Mouse (Mus musculus) cerebellum, postnatal 4 days (tissue): ENCODE results near the gene Asb17.
"Not testable (repeated sequence)": the region's sequence is repeated elsewhere in the genome, so short reads cannot be mapped to it uniquely, and the experiment has no call there.

Experiments used
- DNase-seq, 2 experiments: peaks; one replicate each; pipeline ENCODE4 v3.0.0; 2022; ENCODE audit warnings: low spot score in 2 of 2, mixed read lengths in 1 of 2

The Asb17 gene

DNA sequence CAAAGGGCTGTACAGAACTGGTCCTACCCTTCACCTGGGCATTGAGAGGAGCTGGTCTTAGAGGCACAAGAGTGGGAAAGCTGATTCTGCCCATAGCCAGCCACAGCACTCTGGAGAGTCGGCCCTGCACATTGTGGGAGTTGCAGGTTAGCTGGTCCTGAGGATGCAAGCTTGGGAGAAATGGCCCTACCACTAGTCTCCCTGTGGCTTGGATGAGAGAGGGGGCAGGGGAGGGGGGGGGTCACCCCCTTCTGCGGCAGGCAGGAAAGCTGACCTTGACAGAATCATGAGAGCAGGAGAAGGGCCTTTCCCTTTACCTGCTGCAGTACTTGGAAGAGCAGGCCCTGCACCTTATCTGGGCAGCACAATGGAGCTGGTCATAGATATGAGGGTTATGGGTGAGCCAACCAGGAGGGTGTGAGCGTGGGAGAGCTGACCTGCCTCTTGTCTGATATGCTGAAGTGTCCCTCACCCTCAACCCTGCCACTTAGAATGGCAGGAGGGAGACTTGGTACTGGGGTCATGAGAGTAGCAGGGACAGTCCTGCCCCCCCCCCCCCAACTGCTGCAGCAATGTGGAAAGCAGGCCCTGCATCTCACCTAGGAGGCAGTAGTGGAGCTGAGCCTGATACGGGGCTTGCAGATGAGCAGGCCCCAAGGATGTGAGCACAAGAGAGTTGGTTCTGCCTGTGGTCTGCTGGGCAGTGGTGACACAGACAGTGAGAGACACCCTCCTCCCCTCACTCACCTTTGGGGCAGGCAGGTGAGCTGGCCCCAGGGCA is 11.9 kb upstream of the Asb17 start:
- no peak for DNase-seq

DNA sequence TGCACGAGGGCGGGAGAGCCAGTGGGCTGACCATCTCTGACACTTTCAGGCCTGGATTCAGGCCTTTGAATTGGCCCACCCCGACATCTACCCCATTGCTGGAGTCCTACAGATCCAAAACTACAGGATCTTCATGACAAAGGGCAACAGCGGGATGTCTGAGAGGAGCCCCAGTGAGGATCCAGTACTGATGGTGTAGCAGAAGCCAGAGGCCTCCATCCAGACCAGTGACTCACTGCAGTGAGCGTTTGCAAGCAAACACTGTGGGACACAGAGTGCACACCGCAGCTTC is 11.4 kb upstream of the Asb17 start:
- DNase-seq = no peak

GRCm38 (mm10) chr3:153834071-153834470 is 9.9 kb upstream of the Asb17 start:
- DNase-seq = no peak

DNA sequence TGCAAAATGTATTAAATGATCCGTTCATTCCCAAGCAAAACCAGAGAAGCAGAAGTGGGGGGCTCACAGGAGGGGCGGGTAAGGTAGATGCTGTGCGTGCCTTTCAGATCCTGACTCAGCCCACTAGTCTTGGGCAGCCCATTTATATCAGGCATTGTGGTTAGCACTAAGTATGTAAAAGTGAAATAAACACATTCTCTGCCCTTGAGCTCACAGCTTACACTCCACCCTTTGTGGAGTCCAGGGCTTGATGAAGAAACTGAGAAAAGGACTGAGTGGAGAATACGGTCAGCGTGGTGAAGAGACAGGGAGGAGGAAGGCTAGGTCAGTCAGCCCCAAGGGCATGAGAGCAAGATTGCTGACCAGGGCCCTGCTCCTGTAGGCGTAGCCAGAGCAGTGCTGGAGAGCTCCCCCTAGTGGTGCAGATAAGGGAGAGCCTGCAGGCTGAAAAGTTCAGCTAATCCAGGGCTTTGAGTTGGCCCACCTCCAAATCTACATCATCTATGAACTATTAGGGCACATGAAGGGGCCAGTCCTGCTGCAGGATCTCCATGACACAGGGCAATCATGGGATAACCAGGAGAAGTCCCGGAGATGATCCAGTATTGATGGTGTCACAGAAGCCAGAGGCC is 8.4 kb upstream of the Asb17 start:
- peak in 1 of 2 experiments; percentile 66 for DNase-seq

DNA sequence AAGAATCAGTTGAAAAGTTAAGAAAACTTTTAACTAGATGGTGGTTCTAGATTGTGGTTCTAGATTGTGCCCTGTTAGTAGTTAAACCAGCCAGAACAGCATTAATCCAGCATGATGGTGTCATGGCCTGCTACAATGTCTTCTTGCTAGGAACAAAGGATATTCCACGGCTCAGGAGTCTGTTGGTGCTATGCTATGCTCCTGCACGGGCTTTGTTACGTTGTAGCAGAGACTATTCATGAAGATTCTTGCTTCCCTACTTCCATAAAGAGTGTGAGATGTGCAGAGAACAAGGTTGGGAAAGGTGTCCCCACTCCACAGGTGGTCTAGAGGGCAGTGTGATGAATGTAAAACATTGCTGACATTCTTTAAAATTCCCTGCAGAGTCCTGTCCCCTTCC is 7.7 kb upstream of the Asb17 start:
- no peak for DNase-seq

GRCm38 (mm10) chr3:153837593-153837992 is 6.4 kb upstream of the Asb17 start:
- no peak for DNase-seq

DNA sequence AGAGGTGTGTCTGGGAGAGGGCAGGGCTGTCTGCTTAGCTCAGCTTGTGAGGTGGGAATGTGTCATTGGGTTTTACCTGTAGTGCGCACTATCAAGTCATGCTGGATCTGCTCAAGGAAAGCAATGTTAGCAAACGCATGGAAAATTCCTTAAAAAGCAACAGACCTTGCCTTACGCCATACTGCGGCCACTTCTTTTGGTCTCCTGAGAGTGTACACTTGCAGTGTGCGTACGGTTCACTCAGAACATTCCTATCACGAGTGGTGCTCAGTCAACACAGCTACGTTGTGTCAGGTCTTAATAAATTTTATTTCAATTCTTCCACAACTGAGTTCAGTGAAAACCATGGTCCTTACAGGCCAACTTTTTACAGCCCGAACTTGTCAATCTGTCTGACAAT is 748 bp downstream of the Asb17 start:
- DNase-seq = no peak

DNA sequence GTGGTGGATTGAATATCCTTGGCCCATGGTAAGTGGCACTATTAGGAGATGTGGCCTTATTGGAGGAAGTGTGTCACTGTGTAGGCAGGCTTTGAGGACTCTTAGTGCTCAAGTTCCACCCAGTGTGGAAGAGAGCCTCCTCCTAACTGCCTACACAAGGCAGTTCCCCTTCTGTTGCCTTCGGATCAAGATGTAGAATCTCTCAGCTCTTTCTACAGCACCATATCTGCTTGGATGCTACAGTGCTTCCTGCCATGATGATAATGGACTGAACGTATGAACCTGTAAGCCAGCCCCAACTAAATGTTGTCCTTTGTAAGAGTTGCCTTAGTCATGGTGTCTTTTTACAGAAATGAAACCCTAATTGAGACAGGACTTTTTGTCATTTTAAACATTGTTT is 1.5 kb downstream of the Asb17 start:
- DNase-seq = no peak

GRCm38 (mm10) chr3:153846109-153846508 is 2.1 kb downstream of the Asb17 start:
- no peak for DNase-seq

- DNase-seq = no peak
Observed at GRCm38 (mm10) chr3:153847207-153847733, 3.3 kb downstream of the Asb17 start.

DNA sequence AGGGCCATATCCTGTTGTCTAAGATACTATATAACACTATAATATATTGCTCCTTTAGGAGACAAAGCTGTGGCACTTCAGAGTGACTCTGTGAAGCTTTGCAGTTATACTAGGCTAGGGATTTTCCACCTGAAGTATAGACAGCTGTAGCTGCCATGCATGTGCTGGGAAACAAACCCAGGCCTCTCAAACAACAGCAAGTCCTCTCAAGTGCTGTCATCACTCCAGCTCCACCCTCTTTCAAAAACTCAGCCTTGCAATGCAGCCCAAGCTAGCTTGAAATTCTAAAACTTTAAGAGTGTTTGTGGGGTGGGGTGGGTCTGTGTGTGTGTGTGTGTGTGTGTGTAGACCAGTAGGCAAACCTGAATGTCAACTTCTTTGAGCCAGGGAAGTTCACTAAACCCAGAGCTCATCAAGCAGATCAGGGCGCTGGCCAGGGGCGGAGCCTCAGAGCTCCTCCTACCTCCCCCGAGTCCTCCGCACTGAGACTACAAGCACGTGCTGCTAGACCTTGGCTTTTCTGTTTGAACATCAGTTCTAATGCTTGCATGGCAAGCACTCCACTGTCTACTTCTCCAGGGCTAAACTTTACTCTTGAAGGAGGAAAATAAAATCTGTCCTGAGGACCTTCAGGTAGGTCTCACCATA is 5.5 kb downstream of the Asb17 start:
- DNase-seq = no peak

GRCm38 (mm10) chr3:153850759-153851158 is 6.8 kb downstream of the Asb17 start:
- no peak for DNase-seq

- DNase-seq = no peak
Observed at GRCm38 (mm10) chr3:153852266-153852665, 8.3 kb downstream of the Asb17 start.

GRCm38 (mm10) chr3:153858350-153859001 is 14.5 kb downstream of the Asb17 start:
- no peak for DNase-seq

GRCm38 (mm10) chr3:153860392-153860791 is 16.4 kb downstream of the Asb17 start:
- not testable (repeated sequence) for DNase-seq

GRCm38 (mm10) chr3:153863816-153864215 is 19.8 kb downstream of the Asb17 start:
- DNase-seq = no peak

GRCm38 (mm10) chr3:153864636-153865429 is 20.8 kb downstream of the Asb17 start:
- no peak for DNase-seq

GRCm38 (mm10) chr3:153867149-153868136 is 23.4 kb downstream of the Asb17 start:
- DNase-seq = no peak

- DNase-seq = no peak
Observed at GRCm38 (mm10) chr3:153871396-153871795, 27.4 kb downstream of the Asb17 start.

- no peak for DNase-seq
Observed at GRCm38 (mm10) chr3:153886296-153886695, 42.3 kb downstream of the Asb17 start.
